Mouse (Mus musculus) liver, adult (tissue): ENCODE results near the gene Cdc42bpb.

Experiments used
- GATA4 ChIP-seq: IDR thresholded peaks from 2 replicates; pipeline ENCODE4 v1.6.1; 2014; ENCODE audit warnings: mild to moderate bottlenecking, low read length; ENCODE audit not compliant: insufficient replicate concordance

Cdc42bpb gene

GRCm38 (mm10) chr12:111328360-111328759, 49.2 kb downstream of the Cdc42bpb start:
- TF ChIP-seq GATA4, result no peak

GRCm38 (mm10) chr12:111325744-111326424, 51.6 kb downstream of the Cdc42bpb start:
- TF ChIP-seq GATA4, result no peak

- TF ChIP-seq GATA4, result no peak
These were observed 52.6 kb downstream of the Cdc42bpb start for GRCm38 (mm10) chr12:111324949-111325348.

- no peak for TF ChIP-seq GATA4
These were observed 53.0 kb downstream of the Cdc42bpb start for GRCm38 (mm10) chr12:111324536-111324935.

GRCm38 (mm10) chr12:111323423-111323822, 54.1 kb downstream of the Cdc42bpb start:
- no peak for TF ChIP-seq GATA4

GRCm38 (mm10) chr12:111321832-111322231, 55.7 kb downstream of the Cdc42bpb start:
- TF ChIP-seq GATA4, result no peak

GRCm38 (mm10) chr12:111320549-111320948, 57.0 kb downstream of the Cdc42bpb start:
- TF ChIP-seq GATA4, result no peak

- TF ChIP-seq GATA4, result no peak
These were observed 59.8 kb downstream of the Cdc42bpb start for GRCm38 (mm10) chr12:111317694-111318093.

GRCm38 (mm10) chr12:111314273-111314672, 63.2 kb downstream of the Cdc42bpb start:
- TF ChIP-seq GATA4, result no peak

- no peak for TF ChIP-seq GATA4
These were observed 65.7 kb downstream of the Cdc42bpb start for GRCm38 (mm10) chr12:111311775-111312174.

GRCm38 (mm10) chr12:111309931-111310330, 67.6 kb downstream of the Cdc42bpb start:
- no peak for TF ChIP-seq GATA4

- TF ChIP-seq GATA4, result no peak
These were observed 68.3 kb downstream of the Cdc42bpb start for GRCm38 (mm10) chr12:111309256-111309655.

GRCm38 (mm10) chr12:111306821-111307220, 70.7 kb downstream of the Cdc42bpb start:
- no peak for TF ChIP-seq GATA4

GRCm38 (mm10) chr12:111303702-111304337, 73.7 kb downstream of the Cdc42bpb start:
- TF ChIP-seq GATA4, result no peak

GRCm38 (mm10) chr12:111302018-111302345, 75.5 kb downstream of the Cdc42bpb start:
- no peak for TF ChIP-seq GATA4

GRCm38 (mm10) chr12:111301322-111302017, 76.0 kb downstream of the Cdc42bpb start:
- TF ChIP-seq GATA4, result no peak
